Mouse (Mus musculus): ENCODE results near the gene Ryr2. TPM values are rescaled to one million over a fixed set of nuclear protein-coding genes. Genes with fewer than 3 reads are reported as not detected.

The Ryr2 gene
- total and polyA plus RNA-seq, 3 experiments = 0.11 to 0.13 TPM; not detected in 1

DNA sequence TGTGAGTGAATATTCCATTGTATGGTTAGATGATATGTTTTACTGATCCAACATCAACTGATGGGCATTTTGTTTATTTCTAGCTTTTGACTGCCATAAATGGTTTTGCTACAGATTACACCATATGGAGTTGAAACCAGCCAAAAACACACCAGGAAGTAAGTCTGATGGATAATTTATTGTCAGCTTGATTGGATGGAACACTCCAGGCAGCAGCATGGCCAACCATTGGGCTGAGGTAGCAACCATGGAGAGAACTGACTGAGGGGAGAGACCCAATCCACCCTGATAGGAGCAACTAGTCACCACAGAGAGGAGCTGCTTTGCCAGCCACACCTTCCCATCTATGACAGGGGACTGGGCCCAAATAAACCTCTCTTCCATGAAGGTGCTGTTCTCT, 19.4 kb upstream of the Ryr2 start:
- TF ChIP-seq ZMIZ1 (IDR thresholded peaks at IDR 0.05; ENCODE audit: low read depth, low read length) (no peak), NELFE (IDR thresholded peaks at IDR 0.05; ENCODE audit: low read depth, low read length) (no peak), UBTF (IDR thresholded peaks at IDR 0.05; ENCODE audit: low read depth, low read length) (no peak)
- dilution Hi-C loops (cut with MboI; ENCODE audit: extremely low pct_ligation_motif_present, extremely low pct_unique_long_range_greater_than_20kb, low sequenced_read_pairs) = no loop called here
- H3K36me3 ChIP-seq (replicated peaks in 1 of 2; ENCODE audit: control insufficient read depth in 1 of 2, insufficient read depth in 1 of 2, low read length in 1 of 2) = no peaks in the 10 kb centered on the region
- H3K27ac ChIP-seq (ENCODE audit: insufficient read depth, low read depth) = no peak overlapping the region
- H3K9me3 ChIP-seq (replicated peaks; ENCODE audit: low read length) = no peaks in the 10 kb centered on the region
- no peaks in the 10 kb centered on the region for H3K79me2 ChIP-seq (replicated peaks; ENCODE audit: control insufficient read depth, extremely low read depth, insufficient read depth, poor library complexity, severe bottlenecking)
- no peak overlapping the region for H3K4me2 ChIP-seq (ENCODE audit: insufficient read depth, low read depth, poor library complexity, severe bottlenecking)
- no peak overlapping the region for H3K9ac ChIP-seq (ENCODE audit: insufficient read depth, low read depth)
- peaks cover 0 to 14% of the 10 kb centered on the region in 2 experiments; a peak in 2 of 4 replicates for H3K4me1 ChIP-seq (ENCODE audit: control insufficient read depth in 1 of 2, insufficient read depth in 2 of 2)
- in situ Hi-C loops (cut with MboI; ENCODE audit: low pct_ligation_motif_present, low pct_unique_long_range_greater_than_20kb, low sequenced_read_pairs) = no loop called here
- H3K4me3 ChIP-seq (replicated peaks in 1 of 3; ENCODE audit: low read depth in 2 of 3, low read length in 2 of 3, poor library complexity in 1 of 3) = no peak overlapping the region
- no peaks in the 10 kb centered on the region for H3K27me3 ChIP-seq (replicated peaks)
- DNase-seq (ENCODE audit: extremely low read depth) = no peak

DNA sequence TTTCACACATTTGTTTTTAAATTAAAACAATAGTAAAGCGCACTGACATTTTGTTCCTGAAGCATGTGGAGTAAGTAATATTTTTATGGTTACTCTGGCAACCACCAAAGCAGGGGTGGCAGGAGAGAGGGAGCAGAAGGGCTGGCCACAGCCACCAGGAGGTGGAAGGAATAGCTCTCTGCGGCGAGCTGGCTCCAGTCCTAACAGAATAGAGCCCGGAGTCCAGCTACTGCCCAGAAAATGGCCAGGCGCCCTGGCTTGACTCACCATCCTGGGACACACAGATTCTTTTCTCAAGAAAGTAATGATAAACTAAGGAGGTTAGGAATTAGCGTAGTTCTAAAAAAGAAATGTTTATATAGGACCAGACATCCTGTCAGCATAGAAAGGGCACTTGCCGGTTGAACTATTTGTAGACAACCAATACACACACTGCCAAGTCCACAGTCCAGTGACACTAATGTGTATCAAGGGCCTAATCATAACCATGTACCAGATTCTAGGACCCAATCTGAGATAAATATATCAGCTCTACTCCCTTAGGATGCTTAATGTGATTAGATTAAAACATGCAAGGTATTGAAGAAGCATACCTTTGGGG, 18.3 kb upstream of the Ryr2 start:
- H3K4me1 ChIP-seq (ENCODE audit: control insufficient read depth in 1 of 2, insufficient read depth in 2 of 2) = peaks cover 0 to 12% of the 10 kb centered on the region in 2 experiments; a peak in 2 of 4 replicates
- H3K36me3 ChIP-seq (replicated peaks in 1 of 2; ENCODE audit: control insufficient read depth in 1 of 2, insufficient read depth in 1 of 2, low read length in 1 of 2) = no peaks in the 10 kb centered on the region
- DNase-seq (ENCODE audit: extremely low read depth) = no peak
- no peaks in the 10 kb centered on the region for H3K27me3 ChIP-seq (replicated peaks)
- no peaks in the 10 kb centered on the region for H3K9me3 ChIP-seq (replicated peaks; ENCODE audit: low read length)
- no peaks in the 10 kb centered on the region for H3K79me2 ChIP-seq (replicated peaks; ENCODE audit: control insufficient read depth, extremely low read depth, insufficient read depth, poor library complexity, severe bottlenecking)
- no peak overlapping the region for H3K4me3 ChIP-seq (replicated peaks in 1 of 3; ENCODE audit: low read depth in 2 of 3, low read length in 2 of 3, poor library complexity in 1 of 3)
- in situ Hi-C loops (cut with MboI; ENCODE audit: low pct_ligation_motif_present, low pct_unique_long_range_greater_than_20kb, low sequenced_read_pairs) = no loop called here
- H3K4me2 ChIP-seq (ENCODE audit: insufficient read depth, low read depth, poor library complexity, severe bottlenecking) = no peak overlapping the region
- no peak overlapping the region for H3K27ac ChIP-seq (ENCODE audit: insufficient read depth, low read depth)
- no peak for TF ChIP-seq PAX5 (IDR thresholded peaks at IDR 0.05; ENCODE audit: low read length)
- no peak for TF ChIP-seq TBP (conservative IDR thresholded peaks at IDR 0.05; ENCODE audit: low read depth, low read length)
- no peak for TF ChIP-seq E2F4 (IDR thresholded peaks at IDR 0.05; ENCODE audit: insufficient replicate concordance, low read depth, low read length)
- no peak for TF ChIP-seq MEF2A (IDR thresholded peaks at IDR 0.05; ENCODE audit: borderline replicate concordance, low read depth, low read length)
- H3K9ac ChIP-seq (ENCODE audit: insufficient read depth, low read depth) = no peak overlapping the region
- dilution Hi-C loops (cut with MboI; ENCODE audit: extremely low pct_ligation_motif_present, extremely low pct_unique_long_range_greater_than_20kb, low sequenced_read_pairs) = no loop called here

DNA sequence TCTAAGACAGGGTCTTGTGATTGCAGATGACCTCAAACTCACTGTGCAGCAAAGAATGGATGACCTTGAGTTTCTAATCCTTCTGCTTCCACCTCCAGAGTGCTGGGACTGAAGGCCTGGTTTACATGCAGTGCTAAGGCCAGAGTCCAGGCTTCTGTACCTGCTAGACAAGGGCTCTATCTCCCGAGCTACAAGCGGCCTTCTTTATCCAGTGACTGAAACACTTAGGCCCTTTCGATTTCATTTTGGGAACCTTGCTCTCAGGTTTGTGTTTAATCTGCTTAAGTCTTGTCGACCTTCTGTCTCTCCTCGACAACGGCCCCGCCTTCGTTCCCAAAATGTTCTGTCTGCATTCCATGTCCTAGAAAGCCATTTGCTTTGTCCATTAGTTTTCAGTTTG, 8.8 kb upstream of the Ryr2 start:
- Histone ChIP-seq H3K27ac (ENCODE audit: insufficient read depth, low read depth) (no peak overlapping the region), H3K4me3 (replicated peaks in 1 of 3; ENCODE audit: low read depth in 2 of 3, low read length in 2 of 3, poor library complexity in 1 of 3) (no peak overlapping the region), H3K4me1 (ENCODE audit: control insufficient read depth in 1 of 2, insufficient read depth in 2 of 2) (no peaks in the 10 kb centered on the region), H3K9me3 (replicated peaks; ENCODE audit: low read length) (no peaks in the 10 kb centered on the region), H3K79me2 (replicated peaks; ENCODE audit: control insufficient read depth, extremely low read depth, insufficient read depth, poor library complexity, severe bottlenecking) (no peaks in the 10 kb centered on the region), H3K36me3 (replicated peaks in 1 of 2; ENCODE audit: control insufficient read depth in 1 of 2, insufficient read depth in 1 of 2, low read length in 1 of 2) (no peaks in the 10 kb centered on the region), H3K9ac (ENCODE audit: insufficient read depth, low read depth) (no peak overlapping the region), H3K27me3 (replicated peaks) (no peaks in the 10 kb centered on the region), H3K4me2 (ENCODE audit: insufficient read depth, low read depth, poor library complexity, severe bottlenecking) (no peak overlapping the region)
- no peak for DNase-seq (ENCODE audit: extremely low read depth)
- in situ Hi-C loops (cut with MboI; ENCODE audit: low pct_ligation_motif_present, low pct_unique_long_range_greater_than_20kb, low sequenced_read_pairs) (no loop called here), dilution Hi-C loops (cut with MboI; ENCODE audit: extremely low pct_ligation_motif_present, extremely low pct_unique_long_range_greater_than_20kb, low sequenced_read_pairs) (no loop called here)
- TF ChIP-seq ZNF384 (IDR thresholded peaks at IDR 0.05; ENCODE audit: low read depth, low read length) = no peak
- TF ChIP-seq MYC (IDR thresholded peaks at IDR 0.05; ENCODE audit: low read depth, low read length) = no peak
- TF ChIP-seq TCF12 (IDR thresholded peaks at IDR 0.05; ENCODE audit: low read depth, low read length) = no peak
- no peak for TF ChIP-seq USF1 (IDR thresholded peaks at IDR 0.05; ENCODE audit: low read depth, low read length)
- TF ChIP-seq MAZ (IDR thresholded peaks at IDR 0.05; ENCODE audit: low read depth, low read length) = no peak

All from CH12.LX (cell line).